Mouse (Mus musculus) spleen, postnatal 4 days (tissue): ENCODE measurements at regions not wholly inside any gene's neighbourhood (a gene's known extent, or its start where the extent isn't known, plus 50 kb on each side); places are given as distances from the start of the nearest gene placed in this dataset.

ENCODE experiments used
- DNase-seq, 2 experiments: peaks; one replicate each; pipeline ENCODE4 v3.0.0; 2022; ENCODE audit warnings: low spot score in 2 of 2

DNA sequence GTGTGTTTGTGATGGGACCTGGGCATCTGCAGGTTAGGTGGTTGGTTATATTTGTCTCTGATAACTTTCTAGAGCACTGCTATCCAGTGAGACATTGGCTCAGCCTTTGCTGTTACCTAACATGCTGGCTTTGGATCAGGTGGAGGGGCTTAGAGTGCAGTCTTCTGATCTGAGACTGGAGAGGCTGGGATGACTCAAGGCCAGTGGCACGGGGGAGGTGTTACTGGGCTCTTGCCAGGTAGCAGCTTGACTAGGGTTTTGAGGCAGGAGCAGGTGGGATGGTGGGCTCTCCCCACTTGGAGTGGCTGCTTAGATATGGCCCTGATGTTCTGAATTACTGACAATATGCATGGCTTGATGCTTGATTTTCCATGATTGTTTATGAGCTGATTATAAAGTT, 236.0 kb downstream of the Zfp704 start:
- DNase-seq, result no peak

GRCm38 (mm10) chr3:9370096-9370495, 239.8 kb downstream of the Zfp704 start:
- no peak for DNase-seq

GRCm38 (mm10) chr3:9365791-9366190, 244.1 kb downstream of the Zfp704 start:
- DNase-seq, result no peak

DNA sequence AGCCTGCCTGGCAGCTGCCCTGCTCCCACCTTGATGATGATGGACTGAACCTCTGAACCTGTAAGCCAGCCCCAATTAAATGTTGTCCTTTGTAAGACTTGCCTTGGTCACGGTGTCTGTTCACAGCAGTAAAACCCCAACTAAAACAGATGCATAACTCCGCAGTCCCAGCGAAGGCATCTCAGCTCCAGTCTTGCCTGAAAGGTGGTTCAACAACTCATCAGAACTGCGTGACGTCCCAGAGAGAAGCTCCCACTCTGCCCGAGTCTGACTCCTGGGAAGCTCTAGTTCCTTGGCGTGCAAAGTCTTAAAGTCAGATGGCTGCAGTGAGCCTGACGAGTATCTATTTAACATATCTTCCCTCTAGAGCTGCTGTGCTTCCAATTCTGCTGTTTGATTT, 250.7 kb downstream of the Zfp704 start:
- DNase-seq, result no peak

DNA sequence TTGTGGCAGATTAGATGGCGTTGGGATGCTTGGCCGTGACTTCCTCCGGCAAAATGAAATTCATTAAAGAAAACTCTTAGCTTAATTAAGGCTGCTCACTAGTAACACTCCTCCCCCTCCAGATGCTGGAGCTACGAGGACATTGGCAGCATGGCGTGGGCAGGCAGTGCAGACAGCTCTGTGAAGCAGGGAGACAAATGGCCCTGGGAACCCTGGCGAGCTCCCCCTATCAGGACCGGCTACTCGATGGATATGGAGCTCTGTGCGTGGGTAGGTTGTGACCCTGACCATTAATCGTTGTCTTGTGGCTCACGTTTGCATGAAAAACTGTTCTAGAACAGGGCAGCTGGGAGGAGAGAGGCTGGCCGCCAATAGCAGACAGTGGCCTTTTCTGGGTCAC, 251.8 kb downstream of the Zfp704 start:
- DNase-seq, result no peak

- no peak for DNase-seq
Measured at GRCm38 (mm10) chr3:9357639-9358038, 252.2 kb downstream of the Zfp704 start.

DNA sequence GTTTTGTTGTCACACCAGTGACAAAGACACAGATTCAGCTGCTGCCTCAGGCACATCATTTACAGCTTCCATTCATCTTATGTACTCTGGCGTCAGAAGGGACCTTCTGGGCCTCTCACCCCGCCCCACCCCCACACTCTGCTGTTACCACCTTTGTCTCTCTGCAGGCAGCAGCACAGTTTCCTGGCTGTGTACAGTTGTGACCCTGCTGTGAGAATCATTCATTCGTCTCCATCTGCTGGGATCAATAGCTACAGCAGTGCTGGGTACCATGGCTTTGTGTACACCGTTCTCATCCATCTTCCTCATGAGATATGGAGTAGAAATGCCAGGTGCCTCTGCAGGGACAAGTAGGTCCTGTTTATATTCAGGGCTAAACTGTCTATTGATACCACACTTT, 254.0 kb downstream of the Zfp704 start:
- DNase-seq, result no peak

GRCm38 (mm10) chr3:9354756-9355155, 255.1 kb downstream of the Zfp704 start:
- no peak for DNase-seq

GRCm38 (mm10) chr3:9352251-9352650, 257.6 kb downstream of the Zfp704 start:
- DNase-seq, result no peak

DNA sequence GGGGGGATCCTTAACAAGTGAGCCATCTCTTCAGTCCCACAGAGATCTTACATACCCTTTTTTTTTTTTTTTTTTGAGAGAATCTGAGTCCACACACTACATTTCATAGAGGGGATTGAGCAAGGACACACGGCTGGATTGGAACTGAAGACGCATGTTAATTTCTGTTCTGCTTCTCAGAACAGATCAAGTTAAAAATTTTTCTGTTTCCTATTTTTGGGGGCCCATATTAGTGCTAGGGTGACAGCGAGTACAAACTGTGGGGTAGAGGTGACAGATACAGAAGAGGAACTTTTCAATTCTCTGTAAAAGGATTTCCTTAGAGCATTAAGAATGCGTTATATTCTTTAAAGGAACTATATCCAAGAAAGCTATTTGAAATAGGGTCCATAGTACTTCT, 260.1 kb downstream of the Zfp704 start:
- no peak for DNase-seq

DNA sequence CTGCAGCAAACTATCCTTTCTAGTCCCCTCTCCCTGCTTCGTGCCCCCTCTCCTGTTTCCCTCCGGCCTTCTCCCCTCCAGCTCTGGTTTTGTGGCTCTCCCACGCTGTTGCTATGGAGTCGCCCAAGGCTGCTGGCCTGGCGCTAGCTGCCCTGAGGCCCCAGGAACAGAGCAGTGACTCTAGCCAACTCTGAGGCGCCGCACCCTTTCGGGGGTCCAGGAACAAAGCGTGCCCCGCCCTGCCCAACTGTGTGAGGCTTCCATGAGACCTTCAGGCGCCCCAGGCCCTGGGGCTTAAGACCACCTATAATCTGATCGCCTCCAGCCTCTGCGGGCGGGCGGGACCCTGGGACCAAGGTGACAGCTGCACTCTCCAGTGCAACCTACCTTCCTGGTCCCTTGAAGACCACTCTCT, 262.4 kb downstream of the Zfp704 start:
- DNase-seq, result no peak

DNA sequence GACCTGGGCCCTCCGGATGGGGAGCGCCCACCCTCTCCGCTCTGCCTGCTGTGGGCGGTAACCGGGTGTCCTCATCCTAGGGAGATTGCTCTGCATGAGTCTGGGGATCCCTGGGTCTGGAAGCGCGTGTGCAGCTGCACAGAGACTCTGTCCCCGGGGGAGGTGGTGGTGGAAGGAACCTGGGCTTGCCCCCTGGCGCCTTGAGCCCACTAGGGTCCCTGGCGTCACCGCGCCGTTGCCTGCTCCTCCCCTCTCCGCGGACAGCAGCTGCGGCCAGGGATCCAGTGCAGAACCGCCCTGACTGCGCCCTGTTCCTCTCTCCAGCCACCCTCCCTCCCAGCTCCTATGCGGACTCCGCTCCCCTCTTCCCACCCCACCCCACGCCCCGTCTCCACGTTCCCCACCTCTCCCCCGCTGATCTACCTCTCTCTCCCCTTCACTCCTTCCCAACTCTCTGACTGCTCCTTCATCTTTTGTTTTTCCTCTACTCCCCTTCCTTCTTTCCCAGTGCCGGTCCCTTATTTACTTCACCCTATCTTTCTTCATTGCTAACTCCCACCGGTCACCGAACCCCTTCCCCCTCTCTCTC, 262.9 kb downstream of the Zfp704 start:
- peak in 1 of 2 experiments; percentile 16 for DNase-seq

- no peak for DNase-seq
Measured at GRCm38 (mm10) chr3:9346356-9346755, 263.5 kb downstream of the Zfp704 start.

DNA sequence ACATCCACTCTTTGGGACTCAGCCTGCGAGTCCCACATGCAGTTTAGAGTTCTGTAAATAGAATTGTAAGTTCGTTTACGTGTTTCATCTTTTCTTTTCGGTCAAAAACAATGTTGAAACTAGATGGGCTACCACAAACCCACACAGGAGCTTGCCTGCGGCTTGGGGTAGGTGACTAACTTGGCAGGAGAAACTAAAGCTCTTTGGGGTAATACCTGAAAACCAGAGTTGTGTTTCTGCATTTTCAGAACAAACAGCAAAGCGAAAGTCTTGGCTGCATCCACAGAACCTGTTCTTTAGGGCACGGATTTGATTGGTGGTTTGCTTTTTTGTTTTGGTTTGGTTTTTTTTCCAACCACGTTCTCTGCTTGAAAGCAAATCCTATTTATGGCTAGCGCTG, 264.0 kb downstream of the Zfp704 start:
- no peak for DNase-seq

GRCm38 (mm10) chr3:9343586-9343985, 266.3 kb downstream of the Zfp704 start:
- DNase-seq, result no peak

- no peak for DNase-seq
Measured at GRCm38 (mm10) chr3:9342167-9342566, 267.7 kb downstream of the Zfp704 start.

GRCm38 (mm10) chr3:9341657-9342056, 268.2 kb downstream of the Zfp704 start:
- no peak for DNase-seq

DNA sequence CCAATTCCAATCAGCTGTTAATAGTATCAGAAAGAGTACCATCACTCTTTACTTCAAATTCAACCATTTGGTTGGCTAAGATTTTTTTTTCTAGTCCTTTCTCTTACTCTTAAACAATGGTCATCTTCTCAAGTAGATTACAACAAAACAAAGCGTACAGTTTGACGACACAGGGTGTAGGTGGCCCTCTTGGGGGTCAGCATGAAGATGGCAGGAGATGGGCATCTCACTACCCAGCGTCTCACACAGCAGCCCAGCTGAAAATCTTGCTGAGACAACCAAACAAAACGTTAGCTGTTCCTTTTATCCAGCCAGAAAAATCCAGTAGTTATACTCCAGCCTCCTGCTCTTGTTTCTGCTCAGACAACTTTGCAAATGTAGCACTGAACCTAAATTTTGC, 268.6 kb downstream of the Zfp704 start:
- DNase-seq, result no peak

DNA sequence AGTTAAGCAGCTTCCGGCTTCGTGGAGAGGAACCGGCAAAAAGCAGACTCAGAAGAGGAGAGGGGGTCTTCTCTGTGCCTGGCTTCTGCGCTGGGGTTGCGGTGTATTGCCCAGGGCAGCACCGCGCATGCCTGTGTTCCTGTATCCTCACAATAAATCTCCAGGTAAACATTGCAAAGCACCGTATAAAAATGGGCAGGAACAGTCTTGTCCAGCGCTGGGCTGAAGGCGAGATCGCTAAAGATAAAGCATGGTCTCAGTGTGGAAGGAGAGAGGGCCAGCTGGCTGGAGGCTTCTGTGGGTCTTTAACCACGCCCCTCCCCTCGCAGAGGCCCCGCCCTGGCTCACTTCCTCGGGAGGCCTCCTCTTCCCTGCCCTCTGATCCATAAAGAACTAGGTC, 269.1 kb downstream of the Zfp704 start:
- no peak for DNase-seq

DNA sequence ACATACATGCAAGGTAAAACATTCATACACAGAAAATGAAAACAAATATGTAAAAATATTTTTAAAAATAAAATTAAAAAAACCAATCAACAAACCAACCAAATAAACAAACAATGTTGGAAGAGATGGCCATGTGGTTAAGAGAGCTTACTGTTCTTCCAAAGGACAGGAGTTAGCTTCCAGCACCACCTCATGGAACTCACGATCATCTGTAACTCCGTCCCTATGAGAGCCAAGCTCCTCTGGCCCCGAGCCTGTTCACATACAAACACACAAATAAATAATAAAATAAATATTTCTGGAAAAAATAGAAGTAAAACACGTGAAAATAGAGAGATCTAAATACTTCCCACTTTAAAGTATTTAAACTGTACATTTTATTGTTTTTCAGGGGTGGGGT, 269.5 kb downstream of the Zfp704 start:
- no peak for DNase-seq

- no peak for DNase-seq
Measured at GRCm38 (mm10) chr3:9339669-9340068, 270.2 kb downstream of the Zfp704 start.

DNA sequence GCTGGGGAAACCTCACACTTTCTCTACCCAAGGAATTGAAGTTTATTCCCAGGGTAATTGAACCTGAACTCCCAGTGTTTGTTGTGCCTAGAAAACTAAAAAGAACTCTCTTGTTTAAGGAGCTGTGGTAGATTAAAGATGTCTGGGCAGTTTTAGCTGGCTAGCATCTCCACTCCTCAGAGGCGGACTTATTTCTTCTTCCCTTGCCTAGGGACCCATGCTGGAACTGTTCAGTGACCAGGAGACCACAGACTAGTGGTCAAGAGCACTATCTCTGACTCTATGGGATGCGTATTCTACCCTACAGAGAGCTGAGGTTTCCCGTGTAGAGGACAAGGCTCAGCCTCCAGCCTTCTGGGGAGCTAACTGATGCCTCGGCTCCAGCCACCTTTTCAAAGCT, 274.3 kb downstream of the Zfp704 start:
- DNase-seq, result no peak
